Mouse (Mus musculus) limb, embryonic 12.5 days (tissue): ENCODE measurements around the gene Nefh. TPM values are rescaled to one million over a fixed set of nuclear protein-coding genes. Genes with fewer than 3 reads are reported as not detected.
A peak's percentile ranks its signal among the peaks of the same experiment; 100 is the strongest.

ENCODE experiments used
- ATAC-seq: fragments of 200-750 bp; cut with Nextera tagmentation; 2 replicates; pipeline ENCODE4 v1.8.0; 2017; ENCODE audit warnings: low read depth, moderate TSS enrichment; ENCODE audit not compliant: insufficient number of reproducible peaks, insufficient read depth, low FRiP score, low TSS enrichment
- H3K27ac ChIP-seq: fragments of 300-500 bp; sonication (generic); 2 replicates; pipeline ENCODE4 v1.5.1; 2016; ENCODE audit warnings: mild to moderate bottlenecking, moderate library complexity
- H3K27me3 ChIP-seq: fragments of 300-500 bp; sonication (generic); 2 replicates; pipeline ENCODE4 v1.6.1; 2016; ENCODE audit warnings: mild to moderate bottlenecking, moderate library complexity
- H3K36me3 ChIP-seq: fragments of 300-500 bp; sonication (generic); 2 replicates; pipeline ENCODE4 v1.6.1; 2016; ENCODE audit warnings: mild to moderate bottlenecking, moderate library complexity
- H3K4me1 ChIP-seq: fragments of 300-500 bp; sonication (generic); replicated peaks from 2 replicates; pipeline ENCODE4 v1.6.1; 2016
- H3K4me2 ChIP-seq: fragments of 300-500 bp; sonication (generic); 2 replicates; pipeline ENCODE4 v1.6.1; 2016; ENCODE audit warnings: mild to moderate bottlenecking, moderate library complexity
- H3K4me3 ChIP-seq: fragments of 300-500 bp; sonication (generic); replicated peaks from 2 replicates; pipeline ENCODE4 v1.5.1; 2016; ENCODE audit warnings: mild to moderate bottlenecking
- H3K9ac ChIP-seq: fragments of 300-500 bp; sonication (generic); replicated peaks from 2 replicates; pipeline ENCODE4 v1.6.1; 2016; ENCODE audit warnings: mild to moderate bottlenecking, moderate library complexity
- H3K9me3 ChIP-seq: fragments of 300-500 bp; sonication (generic); 2 replicates; pipeline ENCODE4 v1.6.1; 2016; ENCODE audit warnings: mild to moderate bottlenecking, moderate library complexity
- WGBS: fragments of 180-500 bp; shearing (Covaris S2); methylation state at CpG from one replicate; pipeline ENCODE4 v1.1.7; 2016; 5-methylcytosine and 5-hydroxymethylcytosine counted together
- polyA plus RNA-seq: library from polyadenylated mRNA; unstranded; fragments of >200 nt; fragmentation: Nextera tagmentation; extraction: Ambion mirVana; gene quantifications from 2 replicates; pipeline ENCODE4 v1.2.1, GENCODE M21; 2016

Nefh gene
- polyA plus RNA-seq, result 0.19 and 0.27 TPM in 2 replicates

GRCm38 (mm10) chr11:4947813-4948174, at the start of gene Nefh:
Gene Nefh (minus strand): TSS chr11:4948064.
- no peaks in the 10 kb centered on the region for H3K9me3 ChIP-seq
- H3K27me3 ChIP-seq, result peaks cover 98% of the 10 kb centered on the region
- H3K9ac ChIP-seq, result peak within 1 kb of the TSS; percentile 37; the same call in 1 of the 2 replicates
- H3K27ac ChIP-seq, result no peak within 1 kb of the TSS
- peak within 1 kb of the TSS; percentile 52 for H3K4me3 ChIP-seq
- H3K4me1 ChIP-seq, result peaks cover 16% of the 10 kb centered on the region
- peak within 1 kb of the TSS; percentile 88 for H3K4me2 ChIP-seq
- H3K36me3 ChIP-seq, result no peaks in the 10 kb centered on the region
- 2% methylated on average over 36 of the region's 41 CpGs for WGBS
- ATAC-seq, result no peak

GRCm38 (mm10) chr11:4996621-4997199, 48.8 kb upstream of the Nefh start:
- Histone ChIP-seq H3K27me3 (no peaks in the 10 kb centered on the region), H3K36me3 (peaks cover 20% of the 10 kb centered on the region; the same call in 1 of the 2 replicates), H3K9me3 (no peaks in the 10 kb centered on the region), H3K9ac (no peak overlapping the region), H3K4me3 (no peak overlapping the region), H3K27ac (no peak overlapping the region), H3K4me2 (no peak overlapping the region), H3K4me1 (peaks cover 5% of the 10 kb centered on the region; the same call in 1 of the 2 replicates)
- 85% methylated on average over 5 of the region's 5 CpGs for WGBS
- ATAC-seq, result no peak

- ATAC-seq, result no peak
- no peaks in the 10 kb centered on the region for H3K9me3 ChIP-seq
- 92% methylated on average over 3 of the region's 3 CpGs for WGBS
- no peaks in the 10 kb centered on the region for H3K27me3 ChIP-seq
- H3K4me3 ChIP-seq, result no peak overlapping the region
- H3K4me2 ChIP-seq, result no peak overlapping the region
- no peak overlapping the region for H3K27ac ChIP-seq
- peaks cover 5% of the 10 kb centered on the region; the same call in 1 of the 2 replicates for H3K4me1 ChIP-seq
- peaks cover 13% of the 10 kb centered on the region; the same call in 1 of the 2 replicates for H3K36me3 ChIP-seq
- no peak overlapping the region for H3K9ac ChIP-seq
Observed at GRCm38 (mm10) chr11:4995676-4996075, 47.8 kb upstream of the Nefh start.

GRCm38 (mm10) chr11:4992471-4992870, 44.6 kb upstream of the Nefh start:
- peaks cover 5% of the 10 kb centered on the region for H3K4me1 ChIP-seq
- ATAC-seq, result no peak
- H3K4me3 ChIP-seq, result no peak overlapping the region
- 89% methylated on average over 2 of the region's 2 CpGs for WGBS
- H3K4me2 ChIP-seq, result no peak overlapping the region
- no peaks in the 10 kb centered on the region for H3K27me3 ChIP-seq
- no peak overlapping the region for H3K27ac ChIP-seq
- H3K9ac ChIP-seq, result no peak overlapping the region
- H3K36me3 ChIP-seq, result peaks cover 16% of the 10 kb centered on the region; the same call in 1 of the 2 replicates
- H3K9me3 ChIP-seq, result no peaks in the 10 kb centered on the region

GRCm38 (mm10) chr11:4989187-4989586, 41.3 kb upstream of the Nefh start:
- Histone ChIP-seq H3K9me3 (no peaks in the 10 kb centered on the region), H3K4me2 (no peak overlapping the region), H3K4me1 (peaks cover 13% of the 10 kb centered on the region), H3K36me3 (peaks cover 11% of the 10 kb centered on the region; the same call in 1 of the 2 replicates), H3K4me3 (no peak overlapping the region), H3K9ac (no peak overlapping the region), H3K27me3 (peaks cover 4% of the 10 kb centered on the region), H3K27ac (no peak overlapping the region)
- WGBS, result 78% methylated on average over 3 of the region's 3 CpGs
- no peak for ATAC-seq

GRCm38 (mm10) chr11:4987487-4987852, 39.6 kb upstream of the Nefh start:
- H3K4me2 ChIP-seq, result peak overlapping the region; percentile 89
- H3K27ac ChIP-seq, result no peak overlapping the region
- peak overlapping the region; percentile 75 for H3K9ac ChIP-seq
- WGBS, result 58% methylated on average over 11 of the region's 11 CpGs
- ATAC-seq, result no peak
- peak overlapping the region; percentile 75 for H3K4me3 ChIP-seq
- H3K4me1 ChIP-seq, result peaks cover 13% of the 10 kb centered on the region
- H3K9me3 ChIP-seq, result no peaks in the 10 kb centered on the region
- peaks cover 11% of the 10 kb centered on the region; the same call in 1 of the 2 replicates for H3K36me3 ChIP-seq
- H3K27me3 ChIP-seq, result peaks cover 20% of the 10 kb centered on the region

GRCm38 (mm10) chr11:4986695-4987486, 39.0 kb upstream of the Nefh start, which contains the start of gene Ap1b1:
Gene Ap1b1 (plus strand): TSS chr11:4986824.
- Histone ChIP-seq H3K4me3 (peak within 1 kb of the TSS; percentile 75), H3K27ac (0 out of 2 replicates have a peak within 1 kb of the TSS, but pooled peaks have one; percentile 12), H3K4me1 (peaks cover 13% of the 10 kb centered on the region), H3K27me3 (peaks cover 26% of the 10 kb centered on the region), H3K9ac (peak within 1 kb of the TSS; percentile 75), H3K4me2 (peak within 1 kb of the TSS; percentile 89), H3K9me3 (no peaks in the 10 kb centered on the region), H3K36me3 (peaks cover 11% of the 10 kb centered on the region; the same call in 1 of the 2 replicates)
- under 1% methylated on average over 62 of the region's 62 CpGs for WGBS
- peak; percentile 84 for ATAC-seq

- peaks cover 43% of the 10 kb centered on the region for H3K27me3 ChIP-seq
- H3K27ac ChIP-seq, result no peak overlapping the region
- no peak overlapping the region for H3K4me2 ChIP-seq
- H3K9ac ChIP-seq, result no peak overlapping the region
- H3K4me3 ChIP-seq, result no peak overlapping the region
- no peak for ATAC-seq
- no peaks in the 10 kb centered on the region for H3K9me3 ChIP-seq
- 77% methylated on average over 3 of the region's 3 CpGs for WGBS
- H3K4me1 ChIP-seq, result peaks cover 13% of the 10 kb centered on the region
- peaks cover 5% of the 10 kb centered on the region; the same call in 1 of the 2 replicates for H3K36me3 ChIP-seq
Observed at GRCm38 (mm10) chr11:4984799-4985198, 36.9 kb upstream of the Nefh start.

GRCm38 (mm10) chr11:4984249-4984648, 36.4 kb upstream of the Nefh start:
- Histone ChIP-seq H3K36me3 (no peaks in the 10 kb centered on the region; the same call in 1 of the 2 replicates), H3K4me2 (peak overlapping the region; percentile 27; the same call in 1 of the 2 replicates), H3K4me3 (no peak overlapping the region), H3K9me3 (no peaks in the 10 kb centered on the region), H3K4me1 (peaks cover 13% of the 10 kb centered on the region), H3K9ac (no peak overlapping the region), H3K27ac (no peak overlapping the region), H3K27me3 (peaks cover 44% of the 10 kb centered on the region)
- ATAC-seq, result no peak
- 2% methylated on average over 5 of the region's 5 CpGs for WGBS

- 71% methylated on average over 2 of the region's 2 CpGs for WGBS
- no peak for ATAC-seq
- no peaks in the 10 kb centered on the region; the same call in 1 of the 2 replicates for H3K36me3 ChIP-seq
Observed at GRCm38 (mm10) chr11:4983538-4983937, 35.7 kb upstream of the Nefh start.

GRCm38 (mm10) chr11:4983010-4983409, 35.1 kb upstream of the Nefh start:
- no peak overlapping the region for H3K4me3 ChIP-seq
- 72% methylated on average over 3 of the region's 3 CpGs for WGBS
- ATAC-seq, result no peak
- H3K27ac ChIP-seq, result no peak overlapping the region
- H3K27me3 ChIP-seq, result peaks cover 57% of the 10 kb centered on the region
- H3K4me1 ChIP-seq, result peaks cover 13% of the 10 kb centered on the region
- no peak overlapping the region for H3K9ac ChIP-seq
- H3K36me3 ChIP-seq, result no peaks in the 10 kb centered on the region
- no peaks in the 10 kb centered on the region for H3K9me3 ChIP-seq
- H3K4me2 ChIP-seq, result no peak overlapping the region

More at GRCm38 (mm10) chr11:4983538-4983937, 35.7 kb upstream of the Nefh start:
- no peak overlapping the region for H3K4me3 ChIP-seq
- H3K4me1 ChIP-seq, result peaks cover 13% of the 10 kb centered on the region
- H3K9ac ChIP-seq, result no peak overlapping the region
- H3K27me3 ChIP-seq, result peaks cover 51% of the 10 kb centered on the region
- H3K4me2 ChIP-seq, result no peak overlapping the region
- H3K27ac ChIP-seq, result no peak overlapping the region
- H3K9me3 ChIP-seq, result no peaks in the 10 kb centered on the region
